Mouse (Mus musculus): Measurements from ENCODE around the gene Chst8. TPM values are rescaled to one million over a fixed set of nuclear protein-coding genes. Genes with fewer than 3 reads are reported as not detected.

The Chst8 gene
- total RNA-seq (2014; rRNA removed; ENCODE audit: low replicate concordance) = 6.4 TPM in 1 of 2 replicates, not detected in the other
- 0.15 and 0.20 TPM in 2 replicates for polyA plus RNA-seq (2015; fragmentation: Nextera tagmentation; extraction: Ambion mirVana)

DNA sequence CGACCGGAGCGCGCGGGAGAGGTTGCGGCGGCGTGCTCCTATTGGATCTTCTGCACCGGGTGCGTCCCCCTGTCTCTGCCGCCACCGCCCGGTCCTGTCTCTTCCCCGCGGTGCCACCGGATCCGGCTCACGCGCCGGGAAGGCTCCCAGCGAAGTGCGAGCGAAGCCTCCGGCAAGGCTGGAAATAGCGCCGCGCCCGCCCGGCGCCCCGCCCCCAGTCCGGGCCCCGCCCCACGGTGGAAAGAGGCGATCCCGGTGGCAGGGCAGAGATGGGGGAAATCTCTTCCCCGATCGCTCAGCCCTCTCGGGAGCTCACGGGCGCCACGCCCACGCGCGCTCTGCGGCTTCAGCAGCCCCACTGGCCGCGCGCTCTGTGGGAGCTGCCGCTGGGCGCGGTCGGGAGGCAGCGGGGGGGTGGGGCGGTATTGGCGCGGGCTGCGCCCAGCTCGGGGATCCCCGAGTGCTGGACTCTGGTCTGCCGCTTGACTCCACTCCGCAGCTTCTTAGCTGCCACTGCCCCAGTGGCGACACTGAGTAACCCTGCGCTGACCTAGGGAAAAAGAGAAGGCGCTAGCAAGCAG, at the start of gene Chst8:
Gene Chst8 (minus strand): TSS at position 181 of the 581 bp plus-strand sequence.
- under 1% methylated on average over 59 of the region's 65 CpGs for WGBS
- peak; percentile 76 for ATAC-seq (ENCODE audit: insufficient read depth, low read depth)
- Histone ChIP-seq H3K27me3 (ENCODE audit: control insufficient read depth, insufficient read depth, low read length) (peaks cover 61% of the 10 kb centered on the region), H3K27ac (ENCODE audit: low read depth) (no peak within 1 kb of the TSS), H3K9me3 (replicated peaks; ENCODE audit: control insufficient read depth, low read length) (no peaks in the 10 kb centered on the region), H3K4me3 (ENCODE audit: low read depth, low read length) (peak within 1 kb of the TSS; percentile 55), H3K4me1 (ENCODE audit: control insufficient read depth, insufficient read depth) (0 out of 2 replicates have a peak, but pooled peaks cover 10% of the 10 kb centered on the region), H3K4me2 (ENCODE audit: low read depth, low read length) (peak within 1 kb of the TSS; percentile 86), H3K36me3 (replicated peaks; ENCODE audit: control insufficient read depth, insufficient read depth, low read length) (no peaks in the 10 kb centered on the region), H3K9ac (replicated peaks; ENCODE audit: low read depth, low read length) (no peak within 1 kb of the TSS)
- DNase-seq (ENCODE audit: low spot score) = peak; percentile 40
- TF ChIP-seq EP300 (IDR thresholded peaks at IDR 0.05; ENCODE audit: low read depth) = no peak
- TF ChIP-seq CTCF (IDR thresholded peaks at IDR 0.05; ENCODE audit: low read depth) = no peak

DNA sequence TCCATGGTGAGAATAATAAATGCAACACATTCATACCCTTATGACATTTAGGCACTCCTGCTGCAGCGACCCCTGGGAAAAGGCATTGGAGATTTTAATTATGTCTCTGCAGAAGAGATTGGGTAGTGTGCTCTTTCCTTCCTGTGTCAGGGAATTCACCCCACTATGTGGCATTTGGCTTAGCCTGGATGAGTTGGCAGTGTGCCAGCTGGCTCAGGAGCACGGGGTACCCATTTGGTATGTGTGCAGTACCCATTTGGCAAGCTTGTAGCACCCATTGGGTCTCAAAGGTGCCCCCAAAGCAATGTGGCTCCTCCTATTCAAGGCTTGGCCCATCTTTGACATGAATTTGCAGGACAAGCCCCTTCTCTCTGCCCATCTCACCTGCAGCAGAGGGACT, 45.8 kb upstream of the Chst8 start:
- Histone ChIP-seq H3K4me2 (ENCODE audit: low read depth, low read length) (no peak overlapping the region), H3K9ac (replicated peaks; ENCODE audit: low read depth, low read length) (no peak overlapping the region), H3K9me3 (replicated peaks; ENCODE audit: control insufficient read depth, low read length) (no peaks in the 10 kb centered on the region), H3K36me3 (replicated peaks; ENCODE audit: control insufficient read depth, insufficient read depth, low read length) (no peaks in the 10 kb centered on the region), H3K27ac (ENCODE audit: low read depth) (no peak overlapping the region), H3K4me1 (ENCODE audit: control insufficient read depth, insufficient read depth) (no peaks in the 10 kb centered on the region), H3K4me3 (ENCODE audit: low read depth, low read length) (no peak overlapping the region), H3K27me3 (ENCODE audit: control insufficient read depth, insufficient read depth, low read length) (no peaks in the 10 kb centered on the region)
- no peak for TF ChIP-seq CTCF (IDR thresholded peaks at IDR 0.05; ENCODE audit: low read depth)
- TF ChIP-seq EP300 (IDR thresholded peaks at IDR 0.05; ENCODE audit: low read depth) = no peak
- DNase-seq (ENCODE audit: low spot score) = no peak
- WGBS = 53% methylated on average over 2 of the region's 2 CpGs
- no peak for ATAC-seq (ENCODE audit: insufficient read depth, low read depth)

DNA sequence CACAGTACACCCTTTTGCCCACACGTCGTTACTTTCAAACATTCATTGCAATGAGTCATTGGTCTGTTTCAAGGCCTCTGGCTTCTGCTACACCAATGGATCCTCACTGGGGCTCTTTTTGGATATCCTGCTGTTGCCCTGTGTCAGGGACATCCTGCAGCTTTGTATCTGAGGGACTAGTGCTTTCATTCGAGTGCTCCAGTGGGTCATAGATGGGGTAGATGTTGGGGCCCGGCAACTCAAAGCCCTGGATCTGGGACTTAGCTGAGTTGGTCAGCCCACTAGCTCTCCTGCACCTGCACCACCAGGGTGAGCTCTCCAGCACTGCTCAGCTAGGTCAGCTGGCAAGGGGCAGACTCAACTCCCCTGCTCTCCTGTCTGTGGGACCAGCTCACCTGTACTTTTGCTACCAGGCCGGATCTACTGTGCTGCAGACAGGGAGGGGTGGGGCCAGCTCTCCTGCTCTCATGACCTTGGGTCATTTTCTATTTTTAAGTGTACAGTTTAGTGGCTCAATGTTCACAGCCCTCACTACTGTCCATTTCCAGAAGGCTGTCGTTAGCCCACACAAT, 42.4 kb upstream of the Chst8 start:
- DNase-seq (ENCODE audit: low spot score) = no peak
- WGBS = 59% methylated on average over 6 of the region's 6 CpGs
- no peak for ATAC-seq (ENCODE audit: insufficient read depth, low read depth)
- Histone ChIP-seq H3K36me3 (replicated peaks; ENCODE audit: control insufficient read depth, insufficient read depth, low read length) (no peaks in the 10 kb centered on the region), H3K4me2 (ENCODE audit: low read depth, low read length) (no peak overlapping the region), H3K4me3 (ENCODE audit: low read depth, low read length) (no peak overlapping the region), H3K4me1 (ENCODE audit: control insufficient read depth, insufficient read depth) (no peaks in the 10 kb centered on the region), H3K27me3 (ENCODE audit: control insufficient read depth, insufficient read depth, low read length) (no peaks in the 10 kb centered on the region), H3K9ac (replicated peaks; ENCODE audit: low read depth, low read length) (no peak overlapping the region), H3K9me3 (replicated peaks; ENCODE audit: control insufficient read depth, low read length) (no peaks in the 10 kb centered on the region), H3K27ac (ENCODE audit: low read depth) (no peak overlapping the region)
- TF ChIP-seq EP300 (IDR thresholded peaks at IDR 0.05; ENCODE audit: low read depth) (no peak), CTCF (IDR thresholded peaks at IDR 0.05; ENCODE audit: low read depth) (no peak)

DNA sequence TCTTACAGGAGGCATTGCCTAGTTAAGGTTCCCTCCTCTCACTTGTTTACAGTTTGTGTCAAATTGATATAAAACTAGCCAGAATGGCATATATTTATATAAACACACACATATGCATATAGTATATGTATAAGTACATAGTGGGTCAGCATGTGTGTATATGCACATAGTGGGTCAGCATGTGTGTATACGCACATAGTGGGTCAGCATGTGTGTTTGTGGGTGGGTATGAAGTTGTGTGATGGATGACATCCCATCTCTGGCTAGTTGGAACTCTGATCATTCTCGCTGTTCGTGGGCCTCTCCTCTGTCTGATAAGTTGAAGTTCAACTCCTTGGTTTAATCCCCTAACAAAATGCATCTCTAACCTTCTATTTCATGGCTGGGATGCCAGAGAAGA, 40.9 kb upstream of the Chst8 start:
- no peaks in the 10 kb centered on the region for H3K27me3 ChIP-seq (ENCODE audit: control insufficient read depth, insufficient read depth, low read length)

DNA sequence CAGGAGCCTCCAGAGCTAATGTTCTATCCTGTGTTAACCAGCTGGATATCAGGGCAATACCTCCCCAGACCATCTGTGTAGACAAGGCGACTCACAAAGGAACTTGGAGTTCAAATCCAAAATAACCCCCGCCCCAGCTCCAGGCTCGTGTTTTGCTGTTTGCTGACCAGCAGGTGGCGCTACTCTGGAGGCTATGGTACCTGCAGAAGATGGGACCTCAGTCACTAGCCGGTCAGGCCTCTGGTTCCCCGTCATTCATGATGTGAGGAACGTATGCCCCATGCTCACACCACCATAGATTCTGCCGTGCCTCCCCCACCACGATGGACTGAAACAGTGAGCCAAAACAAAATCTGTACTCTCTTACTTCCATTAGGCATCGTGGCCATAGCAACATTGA, 37.1 kb upstream of the Chst8 start:
- Histone ChIP-seq H3K36me3 (replicated peaks; ENCODE audit: control insufficient read depth, insufficient read depth, low read length) (no peaks in the 10 kb centered on the region), H3K9me3 (replicated peaks; ENCODE audit: control insufficient read depth, low read length) (no peaks in the 10 kb centered on the region), H3K4me2 (ENCODE audit: low read depth, low read length) (no peak overlapping the region), H3K4me3 (ENCODE audit: low read depth, low read length) (no peak overlapping the region), H3K9ac (replicated peaks; ENCODE audit: low read depth, low read length) (no peak overlapping the region), H3K4me1 (ENCODE audit: control insufficient read depth, insufficient read depth) (no peaks in the 10 kb centered on the region), H3K27ac (ENCODE audit: low read depth) (no peak overlapping the region), H3K27me3 (ENCODE audit: control insufficient read depth, insufficient read depth, low read length) (no peaks in the 10 kb centered on the region)
- no peak for TF ChIP-seq EP300 (IDR thresholded peaks at IDR 0.05; ENCODE audit: low read depth)
- peak; percentile 13; the same call in 1 of the 2 replicates for TF ChIP-seq CTCF (IDR thresholded peaks at IDR 0.05; ENCODE audit: low read depth)
- WGBS = 31% methylated on average over 10 of the region's 10 CpGs
- DNase-seq (ENCODE audit: low spot score) (no peak), ATAC-seq (ENCODE audit: insufficient read depth, low read depth) (no peak)

More for the DNA sequence above, 40.9 kb upstream of the Chst8 start:
- Histone ChIP-seq H3K4me3 (ENCODE audit: low read depth, low read length) (no peak overlapping the region), H3K4me1 (ENCODE audit: control insufficient read depth, insufficient read depth) (no peaks in the 10 kb centered on the region), H3K9me3 (replicated peaks; ENCODE audit: control insufficient read depth, low read length) (no peaks in the 10 kb centered on the region), H3K36me3 (replicated peaks; ENCODE audit: control insufficient read depth, insufficient read depth, low read length) (no peaks in the 10 kb centered on the region), H3K9ac (replicated peaks; ENCODE audit: low read depth, low read length) (no peak overlapping the region), H3K4me2 (ENCODE audit: low read depth, low read length) (no peak overlapping the region), H3K27ac (ENCODE audit: low read depth) (no peak overlapping the region)
- no peak for ATAC-seq (ENCODE audit: insufficient read depth, low read depth)
- no peak for TF ChIP-seq EP300 (IDR thresholded peaks at IDR 0.05; ENCODE audit: low read depth)
- TF ChIP-seq CTCF (IDR thresholded peaks at IDR 0.05; ENCODE audit: low read depth) = no peak
- DNase-seq (ENCODE audit: low spot score) = no peak
- 90% methylated on average over 3 of the region's 3 CpGs for WGBS

Data from heart, postnatal 0 days (tissue).